Mouse (Mus musculus): ENCODE data around the gene Galnt15. TPM values are rescaled to one million over a fixed set of nuclear protein-coding genes. Genes with fewer than 3 reads are reported as not detected.

Galnt15 gene
- polyA plus RNA-seq, 1 experiment from 2014 or later: 0.16 TPM

- Histone ChIP-seq H3K9ac (no peak overlapping the region), H3K4me1 (no peaks in the 10 kb centered on the region), H3K4me2 (no peak overlapping the region), H3K27me3 (no peaks in the 10 kb centered on the region), H3K4me3 (no peak overlapping the region), H3K36me3 (no peaks in the 10 kb centered on the region), H3K9me3 (no peaks in the 10 kb centered on the region), H3K27ac (no peak overlapping the region)
- no peak for ATAC-seq (ENCODE audit: borderline replicate concordance, extremely low read depth, low FRiP score, low TSS enrichment)
- 73% methylated on average over 8 of the region's 8 CpGs for WGBS
These were observed 9.0 kb downstream of the Galnt15 start for GRCm38 (mm10) chr14:32037661-32038252.

- H3K27me3 ChIP-seq: no peaks in the 10 kb centered on the region
- 30% methylated on average over 5 of the region's 5 CpGs for WGBS
- H3K4me3 ChIP-seq: no peak overlapping the region
- H3K36me3 ChIP-seq: no peaks in the 10 kb centered on the region
- H3K4me1 ChIP-seq: no peaks in the 10 kb centered on the region
- no peaks in the 10 kb centered on the region for H3K9me3 ChIP-seq
- H3K27ac ChIP-seq: no peak overlapping the region
- H3K4me2 ChIP-seq: no peak overlapping the region
- ATAC-seq (ENCODE audit: borderline replicate concordance, extremely low read depth, low FRiP score, low TSS enrichment): no peak
- no peak overlapping the region for H3K9ac ChIP-seq
These were observed 13.3 kb downstream of the Galnt15 start for GRCm38 (mm10) chr14:32042108-32042507.

- ATAC-seq (ENCODE audit: borderline replicate concordance, extremely low read depth, low FRiP score, low TSS enrichment): no peak
- Histone ChIP-seq H3K4me3 (no peak overlapping the region), H3K27ac (no peak overlapping the region), H3K9me3 (no peaks in the 10 kb centered on the region), H3K4me1 (no peaks in the 10 kb centered on the region), H3K27me3 (no peaks in the 10 kb centered on the region), H3K36me3 (no peaks in the 10 kb centered on the region), H3K4me2 (no peak overlapping the region), H3K9ac (no peak overlapping the region)
- 63% methylated on average over 8 of the region's 8 CpGs for WGBS
These were observed 17.6 kb downstream of the Galnt15 start for GRCm38 (mm10) chr14:32046357-32046756.

GRCm38 (mm10) chr14:32050171-32050570 is 21.4 kb downstream of the Galnt15 start:
- 78% methylated on average over 6 of the region's 6 CpGs for WGBS
- no peak for ATAC-seq (ENCODE audit: borderline replicate concordance, extremely low read depth, low FRiP score, low TSS enrichment)
- Histone ChIP-seq H3K27me3 (no peaks in the 10 kb centered on the region), H3K9me3 (no peaks in the 10 kb centered on the region), H3K4me1 (no peaks in the 10 kb centered on the region), H3K9ac (no peak overlapping the region), H3K4me3 (no peak overlapping the region), H3K4me2 (no peak overlapping the region), H3K36me3 (no peaks in the 10 kb centered on the region), H3K27ac (no peak overlapping the region)

- H3K27ac ChIP-seq: no peak overlapping the region
- H3K4me1 ChIP-seq: no peaks in the 10 kb centered on the region
- H3K4me3 ChIP-seq: no peak overlapping the region
- no peak overlapping the region for H3K9ac ChIP-seq
- H3K4me2 ChIP-seq: no peak overlapping the region
- H3K36me3 ChIP-seq: no peaks in the 10 kb centered on the region
- H3K27me3 ChIP-seq: no peaks in the 10 kb centered on the region
- whole genome bisulfite sequencing: 60% methylated on average over 5 of the region's 5 CpGs
- ATAC-seq (ENCODE audit: borderline replicate concordance, extremely low read depth, low FRiP score, low TSS enrichment): no peak
- H3K9me3 ChIP-seq: no peaks in the 10 kb centered on the region
These were observed 25.1 kb downstream of the Galnt15 start for GRCm38 (mm10) chr14:32053895-32054294.

GRCm38 (mm10) chr14:32054788-32055187 is 26.0 kb downstream of the Galnt15 start:
- H3K27ac ChIP-seq: no peak overlapping the region
- 50% methylated on average over 10 of the region's 10 CpGs for WGBS
- no peak for ATAC-seq (ENCODE audit: borderline replicate concordance, extremely low read depth, low FRiP score, low TSS enrichment)

GRCm38 (mm10) chr14:32055781-32056180 is 27.0 kb downstream of the Galnt15 start:
- ATAC-seq (ENCODE audit: borderline replicate concordance, extremely low read depth, low FRiP score, low TSS enrichment): no peak
- no peak overlapping the region for H3K4me2 ChIP-seq

More at GRCm38 (mm10) chr14:32054788-32055187, 26.0 kb downstream of the Galnt15 start:
- no peaks in the 10 kb centered on the region for H3K9me3 ChIP-seq
- no peak overlapping the region for H3K4me3 ChIP-seq
- H3K36me3 ChIP-seq: no peaks in the 10 kb centered on the region
- no peaks in the 10 kb centered on the region for H3K4me1 ChIP-seq
- H3K4me2 ChIP-seq: no peak overlapping the region
- H3K9ac ChIP-seq: no peak overlapping the region
- no peaks in the 10 kb centered on the region for H3K27me3 ChIP-seq

GRCm38 (mm10) chr14:32056675-32057074 is 27.9 kb downstream of the Galnt15 start:
- Histone ChIP-seq H3K27me3 (no peaks in the 10 kb centered on the region), H3K9ac (no peak overlapping the region), H3K36me3 (no peaks in the 10 kb centered on the region), H3K27ac (no peak overlapping the region), H3K4me1 (no peaks in the 10 kb centered on the region), H3K4me3 (no peak overlapping the region), H3K9me3 (no peaks in the 10 kb centered on the region), H3K4me2 (no peak overlapping the region)
- ATAC-seq (ENCODE audit: borderline replicate concordance, extremely low read depth, low FRiP score, low TSS enrichment): no peak
- WGBS: 89% methylated on average over 2 of the region's 2 CpGs

More at GRCm38 (mm10) chr14:32055781-32056180, 27.0 kb downstream of the Galnt15 start:
- no peak overlapping the region for H3K27ac ChIP-seq
- no peaks in the 10 kb centered on the region for H3K36me3 ChIP-seq
- no peaks in the 10 kb centered on the region for H3K4me1 ChIP-seq
- no peaks in the 10 kb centered on the region for H3K27me3 ChIP-seq
- no peak overlapping the region for H3K9ac ChIP-seq
- H3K4me3 ChIP-seq: no peak overlapping the region
- H3K9me3 ChIP-seq: no peaks in the 10 kb centered on the region
- 46% methylated on average over 8 of the region's 8 CpGs for WGBS

- no peak overlapping the region for H3K9ac ChIP-seq
- no peak overlapping the region for H3K4me2 ChIP-seq
- WGBS: 79% methylated on average over 4 of the region's 4 CpGs
- no peak for ATAC-seq (ENCODE audit: borderline replicate concordance, extremely low read depth, low FRiP score, low TSS enrichment)
- H3K36me3 ChIP-seq: no peaks in the 10 kb centered on the region
- H3K4me1 ChIP-seq: no peaks in the 10 kb centered on the region
- H3K27me3 ChIP-seq: no peaks in the 10 kb centered on the region
- H3K27ac ChIP-seq: no peak overlapping the region
- no peak overlapping the region for H3K4me3 ChIP-seq
- no peaks in the 10 kb centered on the region for H3K9me3 ChIP-seq
These were observed 28.9 kb downstream of the Galnt15 start for GRCm38 (mm10) chr14:32057664-32058063.

GRCm38 (mm10) chr14:32061398-32061797 is 32.6 kb downstream of the Galnt15 start:
- WGBS: 81% methylated on average over 4 of the region's 4 CpGs
- Histone ChIP-seq H3K4me1 (no peaks in the 10 kb centered on the region), H3K4me3 (no peak overlapping the region), H3K36me3 (no peaks in the 10 kb centered on the region), H3K9ac (no peak overlapping the region), H3K27ac (no peak overlapping the region), H3K4me2 (no peak overlapping the region), H3K27me3 (no peaks in the 10 kb centered on the region), H3K9me3 (no peaks in the 10 kb centered on the region)
- ATAC-seq (ENCODE audit: borderline replicate concordance, extremely low read depth, low FRiP score, low TSS enrichment): no peak

- Histone ChIP-seq H3K4me1 (peaks cover 8% of the 10 kb centered on the region; the same call in 1 of the 2 replicates), H3K9ac (no peak overlapping the region), H3K27ac (peak overlapping the region; percentile 27; the same call in 1 of the 2 replicates), H3K9me3 (no peaks in the 10 kb centered on the region), H3K36me3 (no peaks in the 10 kb centered on the region), H3K4me2 (no peak overlapping the region), H3K27me3 (no peaks in the 10 kb centered on the region), H3K4me3 (no peak overlapping the region)
- ATAC-seq (ENCODE audit: borderline replicate concordance, extremely low read depth, low FRiP score, low TSS enrichment): no peak
These were observed 44.0 kb downstream of the Galnt15 start for GRCm38 (mm10) chr14:32072807-32073206.

GRCm38 (mm10) chr14:32073211-32073685 is 44.5 kb downstream of the Galnt15 start:
- peaks cover 8% of the 10 kb centered on the region; the same call in 1 of the 2 replicates for H3K4me1 ChIP-seq
- ATAC-seq (ENCODE audit: borderline replicate concordance, extremely low read depth, low FRiP score, low TSS enrichment): 0 out of 2 replicates have a peak, but pooled peaks have one; percentile 8
- H3K4me3 ChIP-seq: no peak overlapping the region
- no peaks in the 10 kb centered on the region for H3K9me3 ChIP-seq
- H3K9ac ChIP-seq: no peak overlapping the region
- no peaks in the 10 kb centered on the region for H3K36me3 ChIP-seq
- no peaks in the 10 kb centered on the region for H3K27me3 ChIP-seq
- WGBS: 35% methylated on average over 8 of the region's 8 CpGs
- peak overlapping the region; percentile 27; the same call in 1 of the 2 replicates for H3K27ac ChIP-seq
- no peak overlapping the region for H3K4me2 ChIP-seq
